Mouse (Mus musculus) bone marrow macrophage, adult 2 months (primary cell): ENCODE measurements around the gene Egln2.

Source experiments
- CTCF ChIP-seq: IDR thresholded peaks from 2 replicates; pipeline ENCODE4 v1.5.1; 2012; ENCODE audit warnings: low read depth, mild to moderate bottlenecking, low read length, moderate library complexity
- POLR2A ChIP-seq: IDR thresholded peaks from 2 replicates; pipeline ENCODE4 v1.6.1; 2012; ENCODE audit warnings: mild to moderate bottlenecking, low read depth, low read length, borderline replicate concordance

DNA sequence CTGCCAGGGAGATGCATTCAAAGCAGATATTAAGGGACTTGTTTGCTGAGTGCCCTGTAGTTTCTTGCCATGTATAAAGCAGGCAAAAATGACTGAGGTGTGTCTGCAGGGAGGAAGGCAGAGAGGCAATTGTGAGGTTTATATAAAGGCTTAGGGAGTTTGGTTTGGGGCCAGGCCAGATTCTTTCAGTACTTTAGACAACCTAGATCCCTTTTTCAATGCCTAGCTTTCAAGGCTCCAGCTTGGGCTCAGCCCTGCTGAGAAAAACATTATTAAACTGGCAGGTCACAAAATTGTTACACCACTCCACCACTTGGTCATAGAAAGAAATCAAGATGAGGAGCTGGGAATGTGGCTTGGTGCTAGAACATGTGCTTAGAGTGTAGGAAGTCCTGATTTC lies 56.3 kb downstream of the Egln2 start:
- TF ChIP-seq CTCF = no peak
- TF ChIP-seq POLR2A = no peak
